Mouse (Mus musculus) cerebellum, adult 2 months (tissue): ENCODE data around the gene Vpreb1.

ENCODE experiments used
- CTCF ChIP-seq: fragments of 200-500 bp; IDR thresholded peaks from 2 replicates; pipeline ENCODE4 v1.5.1; 2011; ENCODE audit warnings: low read depth, mild to moderate bottlenecking, control low read depth, low read length, moderate library complexity, borderline replicate concordance; ENCODE audit not compliant: insufficient read depth
- POLR2A ChIP-seq: fragments of 200-500 bp; IDR thresholded peaks from 2 replicates; pipeline ENCODE4 v1.6.1; 2011; ENCODE audit warnings: low read length, control low read depth, borderline replicate concordance; ENCODE audit not compliant: insufficient read depth

DNA sequence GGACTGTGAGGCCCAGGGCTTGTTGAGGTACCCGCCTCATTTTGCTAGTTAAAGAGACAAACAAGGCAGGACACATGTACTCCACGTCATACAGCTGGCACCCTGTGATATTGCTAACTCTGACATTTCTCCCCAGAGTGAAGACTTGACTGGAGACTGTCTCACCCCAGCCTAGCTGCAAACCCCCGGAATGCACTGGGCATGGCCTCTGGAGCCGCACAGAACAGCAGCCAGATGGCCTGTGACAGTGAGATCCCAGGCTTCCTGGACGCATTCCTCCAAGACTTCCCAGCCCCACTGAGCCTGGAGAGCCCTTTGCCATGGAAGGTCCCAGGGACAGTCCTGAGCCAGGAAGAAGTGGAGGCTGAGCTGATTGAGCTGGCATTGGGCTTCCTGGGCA, 32.5 kb upstream of the Vpreb1 start:
- TF ChIP-seq CTCF (no peak), POLR2A (no peak)
